Mouse (Mus musculus) limb, embryonic 13.5 days (tissue): ENCODE measurements around the gene Cped1. TPM values are rescaled to one million over a fixed set of nuclear protein-coding genes. Genes with fewer than 3 reads are reported as not detected.

Experiments used
- ATAC-seq: fragments of 200-750 bp; cut with Nextera tagmentation; 2 replicates; pipeline ENCODE4 v1.8.0; 2017; ENCODE audit warnings: low read depth, moderate number of reproducible peaks, moderate TSS enrichment; ENCODE audit not compliant: low FRiP score
- H3K27ac ChIP-seq: fragments of 300-500 bp; sonication (generic); 2 replicates; pipeline ENCODE4 v1.5.1; 2015; ENCODE audit warnings: inconsistent platforms, mild to moderate bottlenecking, moderate library complexity
- H3K27me3 ChIP-seq: fragments of 300-500 bp; sonication (generic); 2 replicates; pipeline ENCODE4 v1.6.1; 2015; ENCODE audit warnings: mild to moderate bottlenecking, inconsistent platforms
- H3K36me3 ChIP-seq: fragments of 300-500 bp; sonication (generic); 2 replicates; pipeline ENCODE4 v1.6.1; 2015; ENCODE audit warnings: inconsistent platforms, mild to moderate bottlenecking, moderate library complexity
- H3K4me1 ChIP-seq: fragments of 300-500 bp; sonication (generic); 2 replicates; pipeline ENCODE4 v1.6.1; 2015; ENCODE audit warnings: inconsistent platforms
- H3K4me2 ChIP-seq: fragments of 300-500 bp; sonication (generic); replicated peaks from 2 replicates; pipeline ENCODE4 v1.6.1; 2015; ENCODE audit warnings: inconsistent platforms, mild to moderate bottlenecking, moderate library complexity
- H3K4me3 ChIP-seq: fragments of 300-500 bp; sonication (generic); 2 replicates; pipeline ENCODE4 v1.5.1; 2015; ENCODE audit warnings: moderate library complexity, mild to moderate bottlenecking, inconsistent platforms
- H3K9ac ChIP-seq: fragments of 300-500 bp; sonication (generic); 2 replicates; pipeline ENCODE4 v1.6.1; 2015; ENCODE audit warnings: mild to moderate bottlenecking, inconsistent platforms
- H3K9me3 ChIP-seq: fragments of 300-500 bp; sonication (generic); 2 replicates; pipeline ENCODE4 v1.6.1; 2016; ENCODE audit warnings: inconsistent platforms
- WGBS: fragments of 180-500 bp; shearing (Covaris S2); methylation state at CpG from one replicate; pipeline ENCODE4 v1.1.7; 2015; 5-methylcytosine and 5-hydroxymethylcytosine counted together
- polyA plus RNA-seq: library from polyadenylated mRNA; unstranded; fragments of >200 nt; fragmentation: Nextera tagmentation; extraction: Ambion mirVana; gene quantifications from 2 replicates; pipeline ENCODE4 v1.2.1, GENCODE M21; 2015

Cped1 gene
- polyA plus RNA-seq, 1 experiment from 2014 or later: 53.5 TPM

GRCm38 (mm10) chr6:22140786-22141185, 155.1 kb downstream of the Cped1 start:
- Histone ChIP-seq H3K4me3 (no peak overlapping the region), H3K4me1 (peaks cover 5% of the 10 kb centered on the region; the same call in 1 of the 2 replicates), H3K9me3 (no peaks in the 10 kb centered on the region), H3K27me3 (no peaks in the 10 kb centered on the region), H3K36me3 (peaks cover 29% of the 10 kb centered on the region), H3K4me2 (no peak overlapping the region), H3K9ac (no peak overlapping the region), H3K27ac (no peak overlapping the region)
- 32% methylated on average over 8 of the region's 8 CpGs for WGBS
- no peak for ATAC-seq

GRCm38 (mm10) chr6:22147236-22147635, 161.5 kb downstream of the Cped1 start:
- Histone ChIP-seq H3K36me3 (peaks cover 53% of the 10 kb centered on the region), H3K9me3 (no peaks in the 10 kb centered on the region), H3K4me3 (no peak overlapping the region), H3K4me1 (no peaks in the 10 kb centered on the region), H3K27me3 (no peaks in the 10 kb centered on the region), H3K4me2 (no peak overlapping the region), H3K9ac (no peak overlapping the region), H3K27ac (no peak overlapping the region)
- no peak for ATAC-seq
- 92% methylated on average over 4 of the region's 4 CpGs for WGBS

GRCm38 (mm10) chr6:22148511-22148910, 162.8 kb downstream of the Cped1 start:
- H3K36me3 ChIP-seq: peaks cover 56% of the 10 kb centered on the region
- no peak for ATAC-seq
- H3K4me2 ChIP-seq: no peak overlapping the region
- H3K9me3 ChIP-seq: no peaks in the 10 kb centered on the region
- no peaks in the 10 kb centered on the region for H3K27me3 ChIP-seq
- H3K4me1 ChIP-seq: no peaks in the 10 kb centered on the region
- no peak overlapping the region for H3K4me3 ChIP-seq
- H3K27ac ChIP-seq: no peak overlapping the region
- H3K9ac ChIP-seq: no peak overlapping the region
- WGBS: 76% methylated on average over 2 of the region's 2 CpGs

- WGBS: 70% methylated on average over 5 of the region's 5 CpGs
- Histone ChIP-seq H3K36me3 (peaks cover 34% of the 10 kb centered on the region), H3K27me3 (no peaks in the 10 kb centered on the region), H3K9ac (no peak overlapping the region), H3K4me3 (no peak overlapping the region), H3K4me1 (0 out of 2 replicates have a peak, but pooled peaks cover 5% of the 10 kb centered on the region), H3K9me3 (no peaks in the 10 kb centered on the region), H3K4me2 (no peak overlapping the region), H3K27ac (no peak overlapping the region)
- no peak for ATAC-seq
These were observed 171.7 kb downstream of the Cped1 start for GRCm38 (mm10) chr6:22157461-22157860.

GRCm38 (mm10) chr6:22161944-22162343, 176.2 kb downstream of the Cped1 start:
- ATAC-seq: no peak
- WGBS: 68% methylated on average over 1 of the region's 1 CpGs
- H3K27ac ChIP-seq: no peak overlapping the region
- no peak overlapping the region for H3K4me3 ChIP-seq
- H3K4me1 ChIP-seq: no peaks in the 10 kb centered on the region
- no peaks in the 10 kb centered on the region for H3K9me3 ChIP-seq
- peaks cover 16% of the 10 kb centered on the region for H3K36me3 ChIP-seq
- no peak overlapping the region for H3K4me2 ChIP-seq
- H3K27me3 ChIP-seq: no peaks in the 10 kb centered on the region
- H3K9ac ChIP-seq: no peak overlapping the region

GRCm38 (mm10) chr6:22168388-22168787, 182.7 kb downstream of the Cped1 start:
- 70% methylated on average over 2 of the region's 2 CpGs for WGBS
- Histone ChIP-seq H3K9ac (no peak overlapping the region), H3K27ac (no peak overlapping the region), H3K27me3 (no peaks in the 10 kb centered on the region), H3K36me3 (peaks cover 18% of the 10 kb centered on the region), H3K9me3 (no peaks in the 10 kb centered on the region), H3K4me3 (no peak overlapping the region), H3K4me2 (no peak overlapping the region), H3K4me1 (no peaks in the 10 kb centered on the region)
- no peak for ATAC-seq

GRCm38 (mm10) chr6:22178721-22179295, 193.1 kb downstream of the Cped1 start:
- no peak overlapping the region for H3K4me2 ChIP-seq
- no peaks in the 10 kb centered on the region for H3K9me3 ChIP-seq
- no peak overlapping the region for H3K27ac ChIP-seq
- no peak overlapping the region for H3K4me3 ChIP-seq
- no peaks in the 10 kb centered on the region for H3K4me1 ChIP-seq
- no peak overlapping the region for H3K9ac ChIP-seq
- H3K27me3 ChIP-seq: no peaks in the 10 kb centered on the region
- WGBS: 78% methylated on average over 8 of the region's 8 CpGs
- peaks cover 18% of the 10 kb centered on the region for H3K36me3 ChIP-seq
- ATAC-seq: no peak

GRCm38 (mm10) chr6:22180316-22180715, 194.6 kb downstream of the Cped1 start:
- no peak overlapping the region for H3K27ac ChIP-seq
- H3K9me3 ChIP-seq: no peaks in the 10 kb centered on the region
- H3K4me2 ChIP-seq: no peak overlapping the region
- H3K36me3 ChIP-seq: peaks cover 22% of the 10 kb centered on the region
- H3K4me1 ChIP-seq: no peaks in the 10 kb centered on the region
- ATAC-seq: no peak
- no peaks in the 10 kb centered on the region for H3K27me3 ChIP-seq
- no peak overlapping the region for H3K9ac ChIP-seq
- no peak overlapping the region for H3K4me3 ChIP-seq
- WGBS: 83% methylated on average over 10 of the region's 10 CpGs

- H3K4me2 ChIP-seq: no peak overlapping the region
- no peak overlapping the region for H3K9ac ChIP-seq
- no peaks in the 10 kb centered on the region for H3K9me3 ChIP-seq
- ATAC-seq: no peak
- WGBS: 90% methylated on average over 8 of the region's 8 CpGs
- H3K27me3 ChIP-seq: no peaks in the 10 kb centered on the region
- H3K27ac ChIP-seq: no peak overlapping the region
- peaks cover 20% of the 10 kb centered on the region for H3K36me3 ChIP-seq
- H3K4me3 ChIP-seq: no peak overlapping the region
- H3K4me1 ChIP-seq: peaks cover 14% of the 10 kb centered on the region
These were observed 201.3 kb downstream of the Cped1 start for GRCm38 (mm10) chr6:22186967-22187366.

GRCm38 (mm10) chr6:22189346-22190335, 203.9 kb downstream of the Cped1 start:
- H3K4me1 ChIP-seq: peaks cover 14% of the 10 kb centered on the region
- H3K9ac ChIP-seq: no peak overlapping the region
- no peaks in the 10 kb centered on the region for H3K9me3 ChIP-seq
- peak overlapping the region; percentile 73; the same call in 1 of the 2 replicates for H3K27ac ChIP-seq
- H3K36me3 ChIP-seq: peaks cover 9% of the 10 kb centered on the region
- H3K27me3 ChIP-seq: no peaks in the 10 kb centered on the region
- H3K4me3 ChIP-seq: 0 out of 2 replicates have a peak overlapping the region, but pooled peaks have one; percentile 3
- H3K4me2 ChIP-seq: peak overlapping the region; percentile 42
- 54% methylated on average over 24 of the region's 24 CpGs for WGBS
- ATAC-seq: peak; percentile 89

GRCm38 (mm10) chr6:22198603-22199002, 212.9 kb downstream of the Cped1 start:
- no peak overlapping the region for H3K9ac ChIP-seq
- WGBS: 86% methylated on average over 3 of the region's 3 CpGs
- no peak overlapping the region for H3K4me3 ChIP-seq
- no peak overlapping the region for H3K27ac ChIP-seq
- no peak for ATAC-seq
- H3K36me3 ChIP-seq: peaks cover 13% of the 10 kb centered on the region
- H3K9me3 ChIP-seq: no peaks in the 10 kb centered on the region
- peaks cover 22% of the 10 kb centered on the region for H3K4me1 ChIP-seq
- no peak overlapping the region for H3K4me2 ChIP-seq
- no peaks in the 10 kb centered on the region for H3K27me3 ChIP-seq

GRCm38 (mm10) chr6:22199473-22199872, 213.8 kb downstream of the Cped1 start:
- Histone ChIP-seq H3K36me3 (peaks cover 13% of the 10 kb centered on the region), H3K4me3 (no peak overlapping the region), H3K4me1 (peaks cover 25% of the 10 kb centered on the region), H3K9ac (no peak overlapping the region), H3K9me3 (no peaks in the 10 kb centered on the region), H3K27ac (no peak overlapping the region), H3K4me2 (no peak overlapping the region), H3K27me3 (no peaks in the 10 kb centered on the region)
- 83% methylated on average over 2 of the region's 2 CpGs for WGBS
- ATAC-seq: no peak
